Mouse (Mus musculus) hindbrain, postnatal 0 days (tissue): ENCODE measurements around the gene Ttll12. TPM values are rescaled to one million over a fixed set of nuclear protein-coding genes. Genes with fewer than 3 reads are reported as not detected.

ENCODE experiments used
- ATAC-seq: fragments of 200-750 bp; cut with Nextera tagmentation; 2 replicates; pipeline ENCODE4 v1.8.0; 2017; ENCODE audit warnings: mild to moderate bottlenecking, moderate TSS enrichment, moderate library complexity
- DNase-seq: peaks from one replicate; pipeline ENCODE4 v3.0.0-alpha.2; 2015; ENCODE audit warnings: low spot score
- H3K27ac ChIP-seq: fragments of 300-500 bp; sonication (generic); 2 replicates; pipeline ENCODE4 v1.5.1; 2014; ENCODE audit warnings: mild to moderate bottlenecking
- H3K27me3 ChIP-seq: fragments of 300-500 bp; sonication (generic); 2 replicates; pipeline ENCODE4 v1.6.1; 2014; ENCODE audit warnings: low read length, mixed read lengths; ENCODE audit not compliant: insufficient read depth
- H3K36me3 ChIP-seq: fragments of 300-500 bp; sonication (generic); 2 replicates; pipeline ENCODE4 v1.6.1; 2014; ENCODE audit warnings: low read length, mixed read lengths; ENCODE audit not compliant: insufficient read depth
- H3K4me1 ChIP-seq: fragments of 300-500 bp; sonication (generic); 2 replicates; pipeline ENCODE4 v1.6.1; 2014; ENCODE audit warnings: antibody characterized with exemption, low read length, mixed read lengths; ENCODE audit not compliant: insufficient read depth
- H3K4me2 ChIP-seq: fragments of 300-500 bp; sonication (generic); 2 replicates; pipeline ENCODE4 v1.6.1; 2014; ENCODE audit warnings: low read depth, mild to moderate bottlenecking, low read length, moderate library complexity, mixed read lengths
- H3K4me3 ChIP-seq: fragments of 300-500 bp; sonication (generic); 2 replicates; pipeline ENCODE4 v1.5.1; 2014; ENCODE audit warnings: low read length
- H3K9ac ChIP-seq: fragments of 300-500 bp; sonication (generic); replicated peaks from 2 replicates; pipeline ENCODE4 v1.6.1; 2014; ENCODE audit warnings: mild to moderate bottlenecking, low read length, moderate library complexity, mixed read lengths
- H3K9me3 ChIP-seq: fragments of 300-500 bp; sonication (generic); 2 replicates; pipeline ENCODE4 v1.6.1; 2016; ENCODE audit warnings: low read length, mixed read lengths
- CTCF ChIP-seq: IDR thresholded peaks from 2 replicates; pipeline ENCODE4 v1.5.1; 2016; ENCODE audit warnings: antibody characterized with exemption, control low read depth, low read depth
- WGBS: fragments of 180-500 bp; shearing (Covaris S2); extraction: QIAGEN DNeasy Blood & Tissue Kit; methylation state at CpG from one replicate; pipeline ENCODE4 v1.1.7; 2014; 5-methylcytosine and 5-hydroxymethylcytosine counted together
- polyA plus RNA-seq: library from polyadenylated mRNA; unstranded; fragments of >200 nt; fragmentation: Nextera tagmentation; extraction: Ambion mirVana; gene quantifications from 2 replicates; pipeline ENCODE4 v1.2.1, GENCODE M21; 2015
- total RNA-seq: library from RNA; depleted of rRNA; stranded (reverse); fragments of >200 nt; gene quantifications from 2 replicates; pipeline ENCODE4 v1.2.3, GENCODE M21; 2014

Ttll12 gene
- total and polyA plus RNA-seq, 2 experiments from 2014 or later: 32.6 to 60.6 TPM

GRCm38 (mm10) chr15:83555161-83555974, 39.6 kb downstream of the Ttll12 start:
- H3K27ac ChIP-seq: peak overlapping the region; percentile 96
- no peak for TF ChIP-seq CTCF
- DNase-seq (peak; percentile 95), ATAC-seq (peak; percentile 91)
- peaks cover 3% of the 10 kb centered on the region; the same call in 1 of the 2 replicates for H3K36me3 ChIP-seq
- H3K4me3 ChIP-seq: peak overlapping the region; percentile 74
- no peaks in the 10 kb centered on the region for H3K9me3 ChIP-seq
- H3K4me1 ChIP-seq: peaks cover 3% of the 10 kb centered on the region; the same call in 1 of the 2 replicates
- H3K9ac ChIP-seq: peak overlapping the region; percentile 92
- H3K27me3 ChIP-seq: no peaks in the 10 kb centered on the region
- H3K4me2 ChIP-seq: peak overlapping the region; percentile 71
- WGBS: under 1% methylated on average over 73 of the region's 74 CpGs

- no peak for ATAC-seq
- Histone ChIP-seq H3K27ac (no peak overlapping the region), H3K9me3 (no peaks in the 10 kb centered on the region), H3K4me3 (no peak overlapping the region), H3K9ac (no peak overlapping the region), H3K4me1 (peaks cover 3% of the 10 kb centered on the region; the same call in 1 of the 2 replicates), H3K4me2 (no peak overlapping the region), H3K27me3 (no peaks in the 10 kb centered on the region), H3K36me3 (peaks cover 17% of the 10 kb centered on the region; the same call in 1 of the 2 replicates)
- peak; percentile 14 for DNase-seq
- TF ChIP-seq CTCF: peak; percentile 40
Measured at GRCm38 (mm10) chr15:83553831-83554230, 41.1 kb downstream of the Ttll12 start.

GRCm38 (mm10) chr15:83550137-83550536, 44.8 kb downstream of the Ttll12 start:
- WGBS: 92% methylated on average over 2 of the region's 2 CpGs
- peaks cover 33% of the 10 kb centered on the region for H3K36me3 ChIP-seq
- no peak overlapping the region for H3K27ac ChIP-seq
- no peak overlapping the region for H3K9ac ChIP-seq
- H3K4me1 ChIP-seq: peaks cover 3% of the 10 kb centered on the region; the same call in 1 of the 2 replicates
- no peaks in the 10 kb centered on the region for H3K27me3 ChIP-seq
- ATAC-seq (no peak), DNase-seq (no peak)
- TF ChIP-seq CTCF: no peak
- H3K9me3 ChIP-seq: no peaks in the 10 kb centered on the region
- H3K4me2 ChIP-seq: no peak overlapping the region
- H3K4me3 ChIP-seq: no peak overlapping the region

- Histone ChIP-seq H3K27ac (no peak overlapping the region), H3K4me2 (no peak overlapping the region), H3K4me1 (no peaks in the 10 kb centered on the region), H3K36me3 (peaks cover 33% of the 10 kb centered on the region), H3K4me3 (no peak overlapping the region), H3K9ac (no peak overlapping the region), H3K27me3 (no peaks in the 10 kb centered on the region), H3K9me3 (no peaks in the 10 kb centered on the region)
- TF ChIP-seq CTCF: no peak
- no peak for DNase-seq
- WGBS: 90% methylated on average over 8 of the region's 8 CpGs
- no peak for ATAC-seq
Measured at GRCm38 (mm10) chr15:83547144-83547543, 47.8 kb downstream of the Ttll12 start.

- ATAC-seq: no peak
- H3K27me3 ChIP-seq: no peaks in the 10 kb centered on the region
- no peak for DNase-seq
- 91% methylated on average over 7 of the region's 7 CpGs for WGBS
- peaks cover 33% of the 10 kb centered on the region for H3K36me3 ChIP-seq
- no peak overlapping the region for H3K4me2 ChIP-seq
- H3K27ac ChIP-seq: no peak overlapping the region
- no peaks in the 10 kb centered on the region for H3K4me1 ChIP-seq
- no peaks in the 10 kb centered on the region for H3K9me3 ChIP-seq
- TF ChIP-seq CTCF: no peak
- no peak overlapping the region for H3K4me3 ChIP-seq
- no peak overlapping the region for H3K9ac ChIP-seq
Measured at GRCm38 (mm10) chr15:83546029-83546428, 48.9 kb downstream of the Ttll12 start.

GRCm38 (mm10) chr15:83541647-83542287, 53.2 kb downstream of the Ttll12 start:
- H3K4me2 ChIP-seq: no peak overlapping the region
- no peaks in the 10 kb centered on the region for H3K27me3 ChIP-seq
- TF ChIP-seq CTCF: no peak
- H3K36me3 ChIP-seq: peaks cover 2% of the 10 kb centered on the region
- H3K9ac ChIP-seq: no peak overlapping the region
- DNase-seq: no peak
- WGBS: 81% methylated on average over 9 of the region's 9 CpGs
- no peak overlapping the region for H3K27ac ChIP-seq
- ATAC-seq: no peak
- H3K4me1 ChIP-seq: no peaks in the 10 kb centered on the region
- no peak overlapping the region for H3K4me3 ChIP-seq
- no peaks in the 10 kb centered on the region for H3K9me3 ChIP-seq
